Mouse (Mus musculus) gonadal fat pad, adult 2 months (tissue): ENCODE results near the gene Pard6b. TPM values are rescaled to one million over a fixed set of nuclear protein-coding genes. Genes with fewer than 3 reads are reported as not detected.
"Not testable (repeated sequence)": the region's sequence is repeated elsewhere in the genome, so short reads cannot be mapped to it uniquely, and the experiment has no call there.

Experiments used
- DNase-seq: peaks from one replicate; pipeline ENCODE4 v3.0.0-alpha.2; 2012; ENCODE audit warnings: low read depth
- polyA plus RNA-seq: library from polyadenylated mRNA; depleted of rRNA; stranded (reverse); fragments of >200 nt; gene quantifications from 2 replicates; pipeline ENCODE4 v1.2.3, GENCODE M21; 2012; rRNA removed

The Pard6b gene
- 8.9 and 13.0 TPM in 2 replicates for polyA plus RNA-seq

- peak; percentile 68 for DNase-seq
These were observed at the start of gene Pard6b for GRCm38 (mm10) chr2:168080431-168081246. Gene Pard6b, plus strand, starts transcription at chr2:168081004.

GRCm38 (mm10) chr2:168031842-168032241, 49.0 kb upstream of the Pard6b start:
- DNase-seq, result no peak

- DNase-seq, result no peak
These were observed 46.9 kb upstream of the Pard6b start for GRCm38 (mm10) chr2:168033905-168034304.

GRCm38 (mm10) chr2:168035907-168036306, 44.9 kb upstream of the Pard6b start:
- DNase-seq, result no peak

GRCm38 (mm10) chr2:168037063-168037462, 43.7 kb upstream of the Pard6b start:
- no peak for DNase-seq

GRCm38 (mm10) chr2:168040751-168041150, 40.1 kb upstream of the Pard6b start:
- DNase-seq, result no peak

GRCm38 (mm10) chr2:168042019-168042418, 38.8 kb upstream of the Pard6b start:
- no peak for DNase-seq

- DNase-seq, result no peak
These were observed 36.0 kb upstream of the Pard6b start for GRCm38 (mm10) chr2:168044681-168045287.

GRCm38 (mm10) chr2:168045357-168045756, 35.4 kb upstream of the Pard6b start:
- DNase-seq, result no peak

GRCm38 (mm10) chr2:168045771-168046170, 35.0 kb upstream of the Pard6b start:
- peak; percentile 40 for DNase-seq

- DNase-seq, result no peak
These were observed 34.3 kb upstream of the Pard6b start for GRCm38 (mm10) chr2:168046467-168046866.

- DNase-seq, result no peak
These were observed 31.7 kb upstream of the Pard6b start for GRCm38 (mm10) chr2:168049002-168049635.

- no peak for DNase-seq
These were observed 30.5 kb upstream of the Pard6b start for GRCm38 (mm10) chr2:168050000-168050942.

- DNase-seq, result no peak
These were observed 28.6 kb upstream of the Pard6b start for GRCm38 (mm10) chr2:168052156-168052555.

GRCm38 (mm10) chr2:168052689-168053088, 28.1 kb upstream of the Pard6b start:
- DNase-seq, result no peak

GRCm38 (mm10) chr2:168054142-168054541, 26.7 kb upstream of the Pard6b start:
- DNase-seq, result no peak

- no peak for DNase-seq
These were observed 24.7 kb upstream of the Pard6b start for GRCm38 (mm10) chr2:168055910-168056665.

GRCm38 (mm10) chr2:168056666-168056933, 24.2 kb upstream of the Pard6b start:
- DNase-seq, result no peak

- DNase-seq, result not testable (repeated sequence)
These were observed 22.9 kb upstream of the Pard6b start for GRCm38 (mm10) chr2:168057876-168058275.

GRCm38 (mm10) chr2:168058488-168059199, 22.2 kb upstream of the Pard6b start:
- DNase-seq, result no peak
